Mouse (Mus musculus): ENCODE data around the gene Chrm5. TPM values are rescaled to one million over a fixed set of nuclear protein-coding genes. Genes with fewer than 3 reads are reported as not detected.
A peak's percentile ranks its signal among the peaks of the same experiment; 100 is the strongest.
"Not testable (repeated sequence)": the region's sequence is repeated elsewhere in the genome, so short reads cannot be mapped to it uniquely, and the experiment has no call there.

Chrm5 gene
- total RNA-seq, 2 experiments from 2014 or later: not detected

DNA sequence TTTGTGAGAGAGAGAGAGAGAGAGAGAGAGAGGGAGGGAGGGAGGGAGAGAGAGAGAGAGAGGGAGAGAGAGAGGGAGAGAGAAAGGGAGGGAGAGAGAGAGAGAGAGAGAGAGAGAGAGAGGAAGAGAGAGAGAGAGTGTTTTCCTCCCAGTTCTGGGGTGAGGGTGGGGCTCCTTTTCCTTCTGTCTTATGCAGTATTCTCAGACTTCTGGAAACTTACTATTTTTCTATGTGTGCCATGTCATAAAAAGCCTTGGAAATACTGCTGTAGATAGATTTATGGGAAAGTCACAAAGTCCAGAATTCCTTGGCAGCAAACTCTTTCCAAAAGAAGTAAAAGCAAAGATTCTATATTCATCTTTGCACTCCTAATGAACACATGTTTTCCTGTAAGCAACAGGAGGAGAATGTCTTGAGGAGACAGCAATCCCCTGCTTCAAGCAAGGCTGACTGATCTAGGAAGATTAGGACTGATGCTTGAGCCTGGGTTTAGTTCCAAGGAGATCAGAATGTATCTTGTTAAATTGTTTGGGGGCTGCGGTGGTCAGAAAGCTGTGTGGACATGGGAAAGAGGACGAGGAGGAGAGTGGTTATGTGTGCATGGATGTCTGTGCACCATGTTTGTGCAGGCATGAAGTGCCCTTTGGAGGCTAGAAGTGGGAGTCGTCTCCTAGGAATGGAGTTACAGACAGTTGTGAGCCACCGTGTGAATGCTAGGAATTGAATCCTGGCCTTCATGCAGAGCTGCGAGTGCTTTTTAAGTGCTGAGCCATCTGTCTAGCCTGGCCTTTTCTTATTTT lies 2.2 kb upstream of the Chrm5 start:
- DNase-seq: no peak

DNA sequence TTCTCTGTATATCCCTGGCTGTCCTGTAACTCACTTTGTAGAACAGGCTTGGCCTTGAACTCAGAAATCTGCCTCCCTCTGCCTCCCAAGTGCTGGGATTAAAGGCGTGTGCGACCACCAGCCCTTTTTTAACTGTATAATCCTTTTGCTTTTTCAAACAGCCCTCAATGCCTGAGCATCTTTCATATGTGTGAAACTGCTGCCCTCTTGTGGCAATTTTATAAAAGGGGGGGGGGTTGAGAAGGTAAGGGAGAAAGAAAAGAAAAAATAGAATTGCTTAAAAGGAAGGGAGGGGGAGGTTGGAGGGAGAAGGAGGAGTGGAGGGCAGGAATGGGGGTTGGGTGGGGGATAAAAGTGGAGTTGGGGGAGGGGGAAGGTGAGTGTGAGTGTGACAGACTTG lies 995 bp upstream of the Chrm5 start:
- DNase-seq: peak; percentile 46

GRCm38 (mm10) chr2:112476554-112476953 lies 4.0 kb downstream of the Chrm5 start:
- DNase-seq: no peak

DNA sequence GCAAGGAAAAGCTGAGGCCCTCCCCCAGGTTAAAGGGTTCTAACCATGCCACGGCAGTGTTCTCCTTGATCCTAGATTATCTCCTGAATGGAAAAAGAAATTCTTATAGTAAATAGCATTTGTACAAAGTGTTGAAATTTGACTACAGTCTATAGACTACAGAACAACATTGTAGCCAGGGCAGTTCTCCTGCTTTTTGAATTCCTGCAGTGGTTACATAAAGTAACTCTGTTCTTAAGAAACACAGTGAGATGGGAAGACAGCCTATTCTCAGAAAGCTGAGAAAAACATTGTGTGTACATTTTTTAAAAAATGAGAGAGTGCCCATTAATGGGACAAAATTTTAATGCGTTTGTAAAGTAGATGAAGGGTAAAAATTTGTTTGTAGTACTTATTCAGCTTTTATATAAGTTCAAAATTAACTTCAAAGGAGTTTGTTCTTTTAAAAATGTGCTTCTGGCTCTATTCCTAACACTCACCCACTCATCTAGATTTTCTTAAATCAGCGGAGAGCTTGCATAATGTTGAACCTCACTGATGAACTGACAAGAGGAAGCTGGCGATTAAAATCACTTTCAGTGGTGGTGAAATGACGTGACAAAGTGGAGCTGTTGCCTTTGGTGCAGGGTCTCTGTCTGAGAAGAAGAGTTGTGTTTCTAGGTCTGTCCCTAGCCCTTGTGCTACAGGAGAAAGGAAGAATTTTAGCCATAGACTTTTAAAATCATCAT lies 5.4 kb downstream of the Chrm5 start:
- DNase-seq: no peak

GRCm38 (mm10) chr2:112472076-112472475 lies 8.5 kb downstream of the Chrm5 start:
- no peak for DNase-seq

DNA sequence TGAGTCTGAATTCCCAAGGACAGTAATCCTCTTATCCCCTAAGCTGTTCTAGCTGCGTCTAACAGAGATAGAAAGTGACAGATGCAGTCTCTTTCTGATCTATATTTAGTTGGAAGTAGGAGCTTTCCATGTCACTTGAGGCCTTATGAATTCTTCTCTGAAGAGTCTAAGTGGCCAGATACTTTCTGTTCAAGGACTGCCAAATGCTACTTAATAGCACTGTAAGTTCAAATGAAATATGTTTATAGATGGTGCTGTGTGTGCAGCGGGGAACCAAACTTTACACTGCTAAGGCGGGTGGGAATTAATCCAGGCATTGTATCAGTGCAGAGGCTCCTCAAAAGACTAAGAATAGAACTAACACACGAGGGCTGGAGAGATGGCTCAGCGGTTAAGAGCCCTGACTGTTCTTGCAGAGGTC lies 9.6 kb downstream of the Chrm5 start:
- DNase-seq: no peak

DNA sequence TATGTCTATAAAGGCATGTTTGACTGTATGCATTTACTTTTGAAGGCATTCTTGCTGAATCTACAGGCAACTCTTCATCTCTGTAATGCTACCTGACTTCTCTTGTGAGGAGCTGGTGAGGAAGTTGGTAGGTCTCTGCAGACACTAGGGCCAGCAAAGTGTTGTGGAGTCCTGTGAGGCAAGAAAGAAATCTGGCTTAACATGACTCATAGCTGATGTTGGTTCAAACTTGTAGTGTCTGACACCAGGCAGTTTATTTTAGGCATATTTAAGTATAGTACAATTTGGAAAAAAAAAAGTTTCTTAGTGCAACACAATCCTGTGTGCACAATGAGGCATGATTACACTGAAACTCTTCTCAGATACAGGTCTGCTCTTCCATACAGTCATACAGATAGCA lies 11.0 kb downstream of the Chrm5 start:
- no peak for DNase-seq

DNA sequence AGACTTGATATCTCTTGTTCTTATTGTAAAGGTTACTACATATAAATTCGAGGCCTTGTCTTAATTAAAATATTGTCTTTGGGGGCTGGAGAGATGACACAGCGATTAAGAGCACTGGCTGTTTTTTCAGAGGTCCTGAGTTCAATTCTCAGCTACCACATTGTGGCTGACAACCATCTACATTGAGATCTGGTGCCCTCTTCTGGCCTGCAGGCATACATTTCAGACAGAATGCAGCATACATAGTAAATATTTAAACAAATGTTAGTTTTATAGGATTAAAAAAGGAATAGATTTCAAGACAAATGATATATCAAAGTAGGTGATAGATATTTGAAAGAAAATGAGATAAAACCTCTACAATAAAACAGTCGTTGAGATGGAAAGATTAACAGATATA lies 20.0 kb downstream of the Chrm5 start:
- DNase-seq: no peak

GRCm38 (mm10) chr2:112454862-112455564 lies 25.6 kb downstream of the Chrm5 start, which contains the start of gene Emc7:
Gene Emc7 (plus strand): TSS chr2:112454997.
- peak; percentile 100 for DNase-seq

GRCm38 (mm10) chr2:112454125-112454861 lies 26.3 kb downstream of the Chrm5 start:
- no peak for DNase-seq

- not testable (repeated sequence) for DNase-seq
Measured at GRCm38 (mm10) chr2:112452513-112452912, 28.1 kb downstream of the Chrm5 start.

- DNase-seq: peak; percentile 40
Measured at GRCm38 (mm10) chr2:112449597-112450296, 30.8 kb downstream of the Chrm5 start.

- DNase-seq: no peak
Measured at GRCm38 (mm10) chr2:112448510-112449059, 32.0 kb downstream of the Chrm5 start.

DNA sequence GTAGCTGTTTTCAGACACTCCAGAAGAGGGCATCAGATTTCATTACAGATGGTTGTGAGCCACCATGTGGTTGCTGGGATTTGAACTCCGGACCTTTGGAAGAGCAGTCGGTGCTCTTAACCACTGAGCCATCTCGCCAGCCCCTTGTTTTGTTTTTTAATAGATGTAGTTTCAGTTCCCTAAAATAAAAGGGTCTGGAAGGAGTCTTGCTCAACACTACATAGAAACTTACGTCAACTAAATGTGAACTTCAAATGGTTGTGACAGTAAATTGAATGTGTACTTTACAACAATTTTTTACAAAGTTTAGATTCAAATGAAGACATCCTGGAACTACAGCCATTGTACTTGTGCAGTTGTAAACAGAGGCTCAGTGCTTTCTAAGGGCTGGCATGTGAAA lies 32.5 kb downstream of the Chrm5 start:
- DNase-seq: not testable (repeated sequence)

- no peak for DNase-seq
Measured at GRCm38 (mm10) chr2:112445511-112445910, 35.1 kb downstream of the Chrm5 start.

DNA sequence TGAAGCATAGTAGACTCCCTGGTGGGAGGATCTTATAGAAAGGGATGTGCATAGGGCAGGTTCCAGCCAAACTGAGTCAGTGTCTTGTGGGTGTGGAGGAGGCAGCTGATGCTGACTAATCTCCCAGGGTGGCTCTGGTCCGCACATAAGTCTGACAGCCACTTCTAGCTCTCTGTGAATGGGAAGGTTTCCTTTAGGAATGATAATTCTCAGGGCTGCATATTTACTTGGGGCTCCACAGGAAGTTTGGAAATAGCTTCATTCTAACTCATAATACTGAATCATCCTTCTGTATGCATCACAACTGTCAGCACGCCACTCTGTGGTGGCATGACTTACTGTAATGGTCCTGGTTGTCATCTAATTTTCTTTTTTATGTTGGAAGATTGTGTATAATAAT lies 37.1 kb downstream of the Chrm5 start:
- no peak for DNase-seq

- DNase-seq: no peak
Measured at GRCm38 (mm10) chr2:112437589-112437988, 43.0 kb downstream of the Chrm5 start.

DNA sequence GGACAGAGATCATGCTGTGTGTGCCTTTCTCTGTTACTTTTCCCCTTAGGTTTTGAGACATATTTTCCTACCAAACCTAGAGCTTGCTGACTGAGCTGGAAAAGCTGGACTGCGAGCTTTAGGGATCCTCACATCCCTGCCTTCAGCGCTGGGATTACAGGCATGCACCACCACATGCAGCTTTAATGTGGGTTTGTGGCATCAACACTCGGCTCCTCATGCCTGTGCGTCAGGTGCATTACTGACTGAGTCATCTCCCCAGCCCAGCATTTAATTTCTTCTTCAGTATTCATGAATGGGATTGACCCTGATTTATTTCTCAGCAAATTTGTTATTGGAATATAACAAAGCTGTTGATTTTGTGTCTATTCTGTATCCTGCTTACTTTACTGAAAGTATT lies 44.3 kb downstream of the Chrm5 start:
- DNase-seq: no peak

- DNase-seq: no peak
Measured at GRCm38 (mm10) chr2:112433359-112433758, 47.2 kb downstream of the Chrm5 start.

DNA sequence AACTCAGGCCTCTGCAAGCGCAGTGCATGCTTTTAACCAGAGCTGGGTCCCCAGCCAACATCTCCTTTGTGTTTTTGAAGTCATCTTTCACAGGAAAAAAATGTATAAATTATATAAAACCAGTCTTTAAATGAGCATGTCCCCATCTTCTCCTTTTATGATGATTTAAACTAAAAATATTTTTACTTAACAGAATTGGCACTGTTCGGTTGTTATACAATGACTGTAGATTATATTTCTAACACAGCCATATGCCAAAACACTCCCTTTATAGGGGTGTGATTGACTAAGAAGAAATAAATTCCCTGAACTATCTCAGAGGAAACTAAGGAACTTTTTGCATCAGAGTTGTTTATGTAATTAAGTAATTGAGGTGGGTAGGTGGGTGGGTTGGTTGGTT lies 48.0 kb downstream of the Chrm5 start:
- DNase-seq: no peak

GRCm38 (mm10) chr2:112430403-112430802 lies 50.2 kb downstream of the Chrm5 start:
- no peak for DNase-seq

Data from adrenal gland, postnatal 10 days (tissue).